Mouse (Mus musculus) kidney, postnatal 14 days (tissue): Measurements from ENCODE around the gene Lyst.
"Not testable (repeated sequence)": the region's sequence is repeated elsewhere in the genome, so short reads cannot be mapped to it uniquely, and the experiment has no call there.

Experiments used
- DNase-seq: peaks from one replicate; pipeline ENCODE4 v3.0.0; 2022; ENCODE audit warnings: mixed read lengths

Gene Lyst

GRCm38 (mm10) chr13:13783296-13783695 lies 193.1 kb downstream of the Lyst start:
- no peak for DNase-seq

- peak; percentile 41 for DNase-seq
Observed at GRCm38 (mm10) chr13:13783894-13784419, 193.8 kb downstream of the Lyst start, which contains the start of gene Gng4. TSS of gene Gng4 (plus strand) at chr13:13784059.

GRCm38 (mm10) chr13:13784420-13784936 lies 194.3 kb downstream of the Lyst start:
- no peak for DNase-seq

GRCm38 (mm10) chr13:13784981-13785783 lies 195.0 kb downstream of the Lyst start:
- DNase-seq: peak; percentile 13

- no peak for DNase-seq
Observed at GRCm38 (mm10) chr13:13786971-13787370, 196.8 kb downstream of the Lyst start.

GRCm38 (mm10) chr13:13788070-13788469 lies 197.9 kb downstream of the Lyst start:
- no peak for DNase-seq

- no peak for DNase-seq
Observed at GRCm38 (mm10) chr13:13791981-13792380, 201.8 kb downstream of the Lyst start.

- no peak for DNase-seq
Observed at GRCm38 (mm10) chr13:13795166-13795832, 205.1 kb downstream of the Lyst start.

GRCm38 (mm10) chr13:13796082-13796481 lies 205.9 kb downstream of the Lyst start:
- no peak for DNase-seq

- not testable (repeated sequence) for DNase-seq
Observed at GRCm38 (mm10) chr13:13797816-13798215, 207.6 kb downstream of the Lyst start.

- DNase-seq: no peak
Observed at GRCm38 (mm10) chr13:13798775-13799174, 208.6 kb downstream of the Lyst start.

- DNase-seq: no peak
Observed at GRCm38 (mm10) chr13:13808337-13809132, 218.3 kb downstream of the Lyst start.

- DNase-seq: no peak
Observed at GRCm38 (mm10) chr13:13810885-13811284, 220.7 kb downstream of the Lyst start.

GRCm38 (mm10) chr13:13818696-13819095 lies 228.5 kb downstream of the Lyst start:
- DNase-seq: no peak

- no peak for DNase-seq
Observed at GRCm38 (mm10) chr13:13820234-13821123, 230.3 kb downstream of the Lyst start.

GRCm38 (mm10) chr13:13824946-13825345 lies 234.7 kb downstream of the Lyst start:
- DNase-seq: no peak

- DNase-seq: no peak
Observed at GRCm38 (mm10) chr13:13826533-13826932, 236.3 kb downstream of the Lyst start.

- no peak for DNase-seq
Observed at GRCm38 (mm10) chr13:13828125-13828524, 237.9 kb downstream of the Lyst start.
